Mouse (Mus musculus): ENCODE measurements around the gene Art5. TPM values are rescaled to one million over a fixed set of nuclear protein-coding genes. Genes with fewer than 3 reads are reported as not detected.
A peak's percentile ranks its signal among the peaks of the same experiment; 100 is the strongest.

The Art5 gene
- polyA plus RNA-seq (2015; fragmentation: Nextera tagmentation; extraction: Ambion mirVana): 15.8 and 24.3 TPM in 2 replicates

GRCm38 (mm10) chr7:102109171-102109570, at the start of gene Art5:
Gene Art5, minus strand, starts transcription at chr7:102109489.
- peak; percentile 30 for DNase-seq (ENCODE audit: low spot score)

DNA sequence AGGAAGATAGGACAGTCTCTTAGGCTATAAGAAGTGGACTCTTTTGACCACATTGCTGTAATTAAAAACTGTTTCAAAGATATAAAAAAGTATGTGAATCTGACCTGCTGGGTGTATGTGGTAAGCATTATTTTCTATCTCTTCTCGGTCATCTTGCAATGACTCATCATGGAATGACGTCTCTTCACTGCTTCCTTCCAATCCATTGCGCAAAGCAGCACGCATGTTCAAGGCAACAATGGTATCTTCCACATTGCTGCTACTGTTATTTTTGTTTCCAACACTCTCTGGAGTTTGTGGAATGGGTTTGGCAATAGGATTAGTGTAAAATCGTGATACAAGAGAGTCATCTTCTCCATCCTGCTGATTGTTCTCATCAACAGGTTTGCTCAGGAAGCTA, 44.4 kb upstream of the Art5 start:
- DNase-seq (ENCODE audit: low spot score): no peak

- DNase-seq (ENCODE audit: low spot score): no peak
These were observed 28.6 kb upstream of the Art5 start for GRCm38 (mm10) chr7:102137898-102138297.

DNA sequence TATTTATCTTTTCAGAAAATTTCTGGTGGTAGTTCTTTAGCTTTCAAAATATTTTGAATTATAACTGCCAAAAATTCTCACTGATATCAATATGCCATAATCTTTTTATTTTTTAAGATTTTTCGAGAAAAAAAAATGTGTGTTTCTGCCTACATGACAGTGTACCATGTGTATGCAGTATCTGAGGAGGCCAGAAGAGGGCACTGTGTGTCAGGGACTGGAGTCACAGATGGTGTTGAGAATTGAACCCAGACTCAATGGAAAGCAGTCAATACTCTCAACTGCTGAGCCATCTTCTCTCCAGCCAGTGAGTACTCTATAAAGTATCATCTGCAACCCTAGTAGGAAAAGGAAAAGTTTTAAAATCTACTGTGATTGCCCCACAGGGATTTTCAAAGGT, 28.2 kb upstream of the Art5 start:
- peak; percentile 44 for DNase-seq (ENCODE audit: low spot score)

GRCm38 (mm10) chr7:102132395-102132794, 23.1 kb upstream of the Art5 start:
- DNase-seq (ENCODE audit: low spot score): no peak

DNA sequence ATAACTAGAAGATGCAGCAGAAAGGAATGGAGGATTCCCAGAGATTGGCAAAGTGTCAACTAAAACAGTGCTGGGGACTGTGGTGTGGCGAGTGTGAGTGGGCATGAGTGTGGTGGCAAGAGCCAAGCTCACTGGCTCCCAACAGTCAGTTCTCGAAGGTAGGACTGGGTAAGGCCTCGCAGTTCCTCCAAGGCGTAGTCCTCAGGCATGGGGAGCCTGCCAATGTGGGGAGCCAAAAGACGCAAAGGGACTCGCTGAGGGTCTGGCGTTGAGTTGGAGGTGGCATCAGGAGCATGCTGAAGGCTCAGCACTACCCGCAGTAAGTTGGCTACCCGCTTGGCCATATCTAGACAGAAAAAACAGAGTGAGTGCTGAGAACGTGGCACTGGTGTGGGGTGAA, 11.0 kb upstream of the Art5 start:
- DNase-seq (ENCODE audit: low spot score): no peak

DNA sequence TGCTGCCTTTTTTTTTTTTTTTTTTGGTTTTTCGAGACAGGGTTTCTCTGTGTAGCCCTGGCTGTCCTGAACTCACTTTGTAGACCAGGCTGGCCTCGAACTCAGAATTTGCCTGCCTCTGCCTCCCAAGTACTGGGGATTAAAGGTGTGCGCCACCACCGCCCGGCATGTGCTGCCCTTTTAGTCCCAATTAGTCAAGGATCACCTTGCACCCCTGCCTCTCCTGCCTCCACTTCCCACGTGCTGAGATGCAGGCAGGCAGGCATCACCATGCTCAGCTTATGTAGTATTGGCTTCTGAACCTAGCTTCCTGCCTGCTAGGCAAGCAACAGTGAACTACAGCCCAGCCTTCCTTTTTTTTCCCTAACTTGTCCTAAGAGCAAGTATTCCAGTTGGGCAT, 8.1 kb upstream of the Art5 start:
- no peak for DNase-seq (ENCODE audit: low spot score)

DNA sequence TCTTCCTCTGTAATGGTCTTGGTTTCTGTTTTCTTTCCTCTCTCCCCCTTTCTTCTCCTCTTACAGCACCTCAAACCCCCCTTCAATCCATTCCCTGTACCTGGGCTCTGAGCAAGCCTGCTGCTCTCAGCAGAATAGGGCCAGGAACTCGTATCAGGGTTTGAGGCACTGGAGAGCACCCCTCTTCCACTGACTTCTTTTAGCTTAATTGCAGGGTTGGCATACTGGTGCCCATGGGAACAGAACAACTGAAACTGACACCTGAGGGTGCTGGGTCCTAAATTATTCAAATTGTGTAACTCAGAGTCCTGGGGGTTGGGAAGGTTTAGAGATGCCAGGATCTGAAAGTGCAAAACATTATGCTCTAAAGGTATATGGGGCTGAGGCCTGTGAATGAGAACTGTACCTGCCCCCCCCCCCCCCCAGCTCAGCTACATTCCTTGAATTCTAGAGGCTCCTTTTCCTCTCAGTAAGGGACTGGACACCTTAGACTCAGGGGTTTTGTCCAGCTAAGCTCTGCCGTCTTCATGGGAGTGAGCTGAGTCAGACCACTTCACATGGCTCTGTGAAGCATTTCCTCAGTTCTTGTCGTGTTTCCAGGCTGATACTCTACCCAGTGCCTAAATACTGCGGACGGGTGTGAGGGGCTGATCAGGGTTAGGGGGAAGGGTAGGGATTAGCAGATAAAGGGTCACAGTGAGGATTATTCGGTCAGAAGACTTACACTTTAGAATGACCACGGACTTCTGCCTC, 7.5 kb upstream of the Art5 start, which contains the start of gene Chrna10:
TSS of gene Chrna10 (minus strand) at position 250 of the 753 bp plus-strand sequence.
- no peak for DNase-seq (ENCODE audit: low spot score)

- no peak for DNase-seq (ENCODE audit: low spot score)
These were observed 4.0 kb upstream of the Art5 start for GRCm38 (mm10) chr7:102113151-102113729.

- no peak for DNase-seq (ENCODE audit: low spot score)
These were observed 457 bp upstream of the Art5 start for GRCm38 (mm10) chr7:102109746-102110145.

- no peak for DNase-seq (ENCODE audit: low spot score)
These were observed 1.1 kb downstream of the Art5 start for GRCm38 (mm10) chr7:102108206-102108605.

DNA sequence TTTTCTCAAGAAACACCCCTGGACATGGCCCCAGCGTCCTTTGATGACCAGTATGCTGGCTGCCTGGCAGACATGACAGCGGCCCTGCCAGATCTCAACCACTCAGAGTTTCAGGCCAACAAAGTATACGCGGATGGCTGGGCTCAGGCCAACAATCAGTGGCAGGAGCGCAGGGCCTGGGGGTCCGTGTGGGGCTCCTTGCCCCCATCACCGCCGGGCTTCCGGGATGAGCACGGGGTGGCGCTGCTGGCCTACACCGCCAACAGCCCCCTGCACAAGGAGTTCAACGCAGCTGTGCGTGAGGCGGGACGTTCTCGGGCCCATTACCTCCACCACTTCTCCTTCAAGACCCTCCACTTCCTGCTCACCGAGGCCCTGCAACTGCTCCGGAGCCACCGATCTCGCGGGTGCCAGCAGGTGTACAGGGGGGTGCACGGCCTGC, 2.6 kb downstream of the Art5 start:
- DNase-seq (ENCODE audit: low spot score): peak; percentile 82

DNA sequence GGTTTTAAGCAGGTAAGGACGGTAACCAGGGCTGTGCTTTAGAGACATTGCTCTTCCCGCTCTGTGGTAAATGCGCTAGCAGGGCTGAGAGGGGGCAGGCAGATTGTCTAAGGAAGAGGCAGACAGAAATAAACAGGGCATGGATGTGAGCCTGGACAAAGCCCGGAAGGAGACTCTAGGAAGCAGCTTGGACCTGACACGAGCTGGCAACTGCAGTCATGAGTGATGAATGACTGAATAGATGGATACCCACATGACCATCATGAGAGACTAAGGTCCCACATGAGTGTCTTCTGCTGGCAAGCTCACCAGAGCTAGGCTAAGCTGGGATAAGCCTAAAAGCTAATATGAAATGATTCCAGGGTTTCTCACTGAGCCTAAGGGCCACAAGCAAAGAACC, 5.2 kb downstream of the Art5 start:
- no peak for DNase-seq (ENCODE audit: low spot score)

GRCm38 (mm10) chr7:102103555-102103954, 5.7 kb downstream of the Art5 start:
- DNase-seq (ENCODE audit: low spot score): no peak

DNA sequence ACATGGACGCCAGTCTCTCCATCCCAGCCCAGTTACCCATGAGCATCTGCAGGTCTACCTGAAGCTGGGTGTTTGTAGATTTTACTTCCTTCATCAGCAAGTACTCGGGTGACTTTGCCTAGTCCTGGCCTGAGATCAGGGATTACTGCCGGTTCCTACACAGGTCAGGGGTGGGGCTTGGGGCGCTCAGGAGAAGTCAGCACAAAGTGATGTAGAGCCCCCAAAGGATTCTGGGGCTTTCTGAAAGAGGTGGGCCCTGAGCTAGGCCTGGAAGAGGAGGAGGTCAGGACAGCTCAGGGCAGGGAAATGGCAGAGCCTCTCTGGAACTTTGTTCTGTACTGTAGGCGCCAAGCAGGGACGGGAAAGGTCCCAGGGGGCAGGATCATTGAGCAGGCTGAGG, 6.6 kb downstream of the Art5 start:
- no peak for DNase-seq (ENCODE audit: low spot score)

- no peak for DNase-seq (ENCODE audit: low spot score)
These were observed 7.0 kb downstream of the Art5 start for GRCm38 (mm10) chr7:102102241-102102640.

GRCm38 (mm10) chr7:102101487-102101886, 7.8 kb downstream of the Art5 start, which contains the start of gene Art1:
Gene Art1, plus strand, starts transcription at chr7:102101743.
- DNase-seq (ENCODE audit: low spot score): no peak

DNA sequence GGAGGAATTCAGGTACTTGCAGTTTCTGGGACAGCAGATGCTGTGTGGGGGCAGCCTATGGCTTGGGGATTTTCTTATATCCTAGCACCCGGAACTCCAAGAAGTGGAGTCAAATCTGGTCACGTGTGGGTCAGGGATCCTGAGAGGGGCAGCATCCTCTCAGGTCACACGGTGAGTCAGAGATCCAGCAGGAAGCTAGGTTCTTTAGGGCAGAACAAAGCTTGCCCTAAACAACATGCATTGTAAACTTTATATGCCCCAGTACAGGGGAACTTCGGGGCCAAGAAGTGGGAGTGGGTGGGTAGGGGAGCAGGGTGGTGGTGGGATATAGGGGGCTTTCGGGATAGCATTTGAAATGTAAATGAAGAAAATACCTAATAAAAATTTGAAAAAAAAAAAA, 8.4 kb downstream of the Art5 start:
- DNase-seq (ENCODE audit: low spot score): no peak

DNA sequence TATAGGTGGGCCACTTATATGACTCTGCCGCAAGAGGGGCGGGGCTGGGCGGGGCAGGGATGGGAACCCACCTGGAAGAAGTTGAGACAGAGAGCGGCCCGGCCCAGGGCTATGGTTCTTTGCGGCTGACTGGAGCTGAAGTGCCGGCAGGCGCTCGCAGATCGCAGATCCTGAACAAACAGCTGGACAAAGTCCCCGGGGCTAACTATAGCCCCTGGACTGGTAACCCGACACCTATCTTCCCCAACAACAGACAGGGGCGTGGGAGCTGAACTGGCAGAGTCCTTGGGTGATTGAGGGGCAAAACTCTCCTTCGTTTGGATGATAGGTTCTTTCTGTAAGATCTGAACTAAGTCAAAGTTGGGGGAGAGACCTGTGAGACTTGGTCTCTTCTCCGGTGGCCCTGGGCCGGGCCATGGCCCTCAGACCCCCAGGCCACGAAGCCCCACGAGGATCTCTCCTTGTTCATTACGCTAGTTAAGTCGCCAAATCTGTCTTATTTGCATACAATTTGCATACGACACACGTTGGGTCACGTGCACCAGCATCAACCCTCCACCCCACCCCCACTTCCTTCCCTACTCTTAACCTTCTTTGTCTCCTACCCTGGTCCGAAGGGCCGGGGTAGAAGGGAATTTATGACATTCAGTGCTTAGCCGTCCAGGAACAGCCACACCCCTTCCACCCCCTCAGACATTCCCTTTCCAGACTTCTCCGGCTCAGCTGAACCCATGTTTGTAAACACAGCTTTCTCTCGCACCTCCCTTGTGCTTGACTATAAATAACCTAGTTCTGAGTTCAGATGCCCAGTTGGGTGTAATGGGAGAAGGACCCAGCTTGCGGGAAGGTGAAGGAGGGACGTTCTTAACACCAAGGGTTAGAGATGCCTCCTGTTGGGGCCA, 9.3 kb downstream of the Art5 start:
- peak; percentile 83 for DNase-seq (ENCODE audit: low spot score)

- DNase-seq (ENCODE audit: low spot score): no peak
These were observed 22.0 kb downstream of the Art5 start for GRCm38 (mm10) chr7:102087336-102087735.

DNA sequence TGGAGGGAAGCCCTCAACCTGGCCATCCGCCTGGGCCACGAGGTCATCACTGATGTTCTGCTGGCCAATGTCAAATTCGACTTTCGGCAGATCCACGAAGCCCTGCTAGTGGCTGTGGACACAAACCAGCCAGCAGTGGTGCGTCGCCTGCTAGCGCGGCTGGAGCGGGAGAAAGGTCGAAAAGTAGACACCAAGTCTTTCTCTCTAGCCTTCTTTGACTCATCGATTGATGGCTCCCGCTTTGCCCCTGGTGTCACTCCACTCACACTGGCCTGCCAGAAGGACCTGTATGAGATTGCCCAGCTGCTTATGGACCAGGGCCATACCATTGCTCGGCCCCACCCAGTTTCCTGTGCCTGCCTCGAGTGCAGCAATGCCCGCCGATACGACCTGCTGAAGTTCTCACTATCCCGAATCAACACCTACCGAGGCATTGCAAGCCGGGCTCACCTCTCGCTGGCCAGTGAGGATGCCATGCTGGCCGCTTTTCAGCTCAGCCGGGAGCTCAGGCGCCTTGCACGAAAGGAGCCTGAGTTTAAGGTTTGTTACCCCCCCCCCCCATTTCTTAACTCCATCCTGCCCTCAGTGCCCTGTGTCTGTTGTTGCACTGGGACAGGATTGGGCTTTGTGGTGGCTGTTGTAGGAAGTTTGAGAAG, 25.1 kb downstream of the Art5 start:
- DNase-seq (ENCODE audit: low spot score): no peak
